ENCODE assay signal across 11 mouse cellular contexts in the genomic region with DNA sequence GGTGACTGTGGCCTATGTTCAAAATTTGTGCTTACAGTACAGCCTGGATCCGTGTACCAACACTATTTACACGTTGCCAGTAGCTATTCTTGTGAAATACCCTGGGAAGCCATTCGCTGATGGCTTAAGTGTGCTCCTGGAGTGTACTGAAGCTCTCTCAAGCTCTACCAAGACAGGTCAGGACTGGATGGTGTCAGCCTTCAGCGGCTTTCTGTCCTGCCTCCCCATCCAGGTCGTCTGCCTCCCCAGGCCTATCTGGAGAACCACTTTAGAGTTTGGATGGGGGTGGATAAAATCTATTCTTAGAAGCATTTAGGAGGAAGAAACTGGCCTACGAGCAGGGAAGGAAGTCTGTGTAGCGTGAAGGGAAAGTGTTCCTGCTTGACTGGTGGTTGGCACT. TPM values are rescaled to one million over a fixed set of nuclear protein-coding genes. Genes with fewer than 3 reads are reported as not detected.
A peak's percentile ranks its signal among the peaks of the same experiment; 100 is the strongest.
DNase-seq lines count a peak whose midpoint lies in the region; ATAC-seq and TF ChIP-seq lines count a peak whose summit lies in the region.
"Had no signal": no experiment of that assay in that cellular context is flagged by ENCODE, and none has a peak within 500 bp of the region (broad histone marks: within the 10 kb centered on the region; RNA-seq: fewer than 3 reads in every experiment).

No protein-coding gene starts in this region.

- TF ChIP-seq POLR2A in MEL (IDR thresholded peaks at IDR 0.05; ENCODE audit: control insufficient read depth in 1 of 2, insufficient read depth in 1 of 2, low read depth in 1 of 2, low read length in 2 of 2, poor library complexity in 1 of 2), result no peak
- TF ChIP-seq POLR2A in lung, adult 2 months (IDR thresholded peaks at IDR 0.05; ENCODE audit: borderline replicate concordance, extremely low read depth, low read depth, low read length), result no peak

- DNase-seq in heart, adult 9 months (ENCODE audit: low spot score in 2 of 2), result peak; percentile 42 to 62
- no peak for DNase-seq in heart, postnatal 4 days
- DNase-seq in MEL (ENCODE audit: low read depth, low spot score), result no peak
- DNase-seq in lung, adult 2 months, result peak; percentile 49
- no peak for DNase-seq in c-Kit-positive CD71-positive TER-119-positive erythroid progenitor cells, embryonic 14.5 days (ENCODE audit: low spot score)
- no peak for DNase-seq in adrenal gland, postnatal 36 days
- no peak for DNase-seq in left cerebral cortex, adult 9 months (ENCODE audit: low spot score in 2 of 2)
- DNase-seq: thymus, postnatal 25 days had no signal

- no peaks in the 10 kb centered on the region for H3K27me3 ChIP-seq in MEL (ENCODE audit: control insufficient read depth in 1 of 2, insufficient read depth in 2 of 2, low read length in 2 of 2)
- peaks cover 72% of the 10 kb centered on the region for H3K27me3 ChIP-seq in heart, embryonic 13.5 days (replicated peaks)
- H3K27me3 ChIP-seq: CH12.LX had no signal

- no peak overlapping the region for H3K4me3 ChIP-seq in MEL (ENCODE audit: control insufficient read depth in 1 of 2, insufficient read depth in 1 of 2, low read depth in 2 of 2, low read length in 2 of 2)
- H3K4me3 ChIP-seq in heart, embryonic 13.5 days, result peak overlapping the region; percentile 59; the same call in 1 of the 2 replicates
- no peak overlapping the region for H3K4me3 ChIP-seq in lung, adult 2 months (replicated peaks; ENCODE audit: extremely low read depth, low read depth, low read length)

- H3K79me2 ChIP-seq in MEL (ENCODE audit: control insufficient read depth, insufficient read depth, low read length, poor library complexity), result no peaks in the 10 kb centered on the region

- peaks cover 6 to 27% of the 10 kb centered on the region in 2 experiments for H3K4me1 ChIP-seq in MEL (ENCODE audit: control insufficient read depth in 1 of 2, insufficient read depth in 2 of 2, low read length in 2 of 2)
- peaks cover 46% of the 10 kb centered on the region for H3K4me1 ChIP-seq in heart, embryonic 13.5 days
- peaks cover 11% of the 10 kb centered on the region; the same call in 1 of the 2 replicates for H3K4me1 ChIP-seq in lung, adult 2 months (ENCODE audit: control insufficient read depth, insufficient read depth, low read length)

- peak overlapping the region; percentile 49 for H3K27ac ChIP-seq in MEL (ENCODE audit: control insufficient read depth, low read depth, low read length)
- peak overlapping the region; percentile 54 for H3K27ac ChIP-seq in heart, embryonic 13.5 days (replicated peaks)

- no peak for TF ChIP-seq CTCF in MEL (IDR thresholded peaks at IDR 0.05 in 2 of 3, conservative IDR thresholded peaks at IDR 0.05 in 1 of 3; ENCODE audit: control insufficient read depth in 1 of 3, insufficient read depth in 1 of 3, low read depth in 2 of 3, low read length in 3 of 3, poor library complexity in 1 of 3, severe bottlenecking in 1 of 3)
- no peak for TF ChIP-seq CTCF in lung, adult 2 months (IDR thresholded peaks at IDR 0.05; ENCODE audit: insufficient read depth, low read length)

- H3K36me3 ChIP-seq in MEL (ENCODE audit: control insufficient read depth in 1 of 2, insufficient read depth in 2 of 2, low read length in 2 of 2), result peaks cover 0 to 4% of the 10 kb centered on the region in 2 experiments; a peak in 2 of 4 replicates
- no peaks in the 10 kb centered on the region for H3K36me3 ChIP-seq in heart, embryonic 13.5 days

- peak overlapping the region; percentile 92 for H3K4me2 ChIP-seq in heart, embryonic 13.5 days

- WGBS in heart, embryonic 13.5 days, result 18% methylated on average over 7 of the region's 7 CpGs
- 28% methylated on average over 7 of the region's 7 CpGs for WGBS in lung, adult 2 months

- peak overlapping the region; percentile 38 for H3K9ac ChIP-seq in MEL (ENCODE audit: control insufficient read depth, low read depth, low read length, poor library complexity, severe bottlenecking)
- peak overlapping the region; percentile 84 for H3K9ac ChIP-seq in heart, embryonic 13.5 days

- TF ChIP-seq EP300 in MEL (IDR thresholded peaks at IDR 0.05; ENCODE audit: low read depth in 1 of 2, low read length in 2 of 2), result no peak

- no peaks in the 10 kb centered on the region for H3K9me3 ChIP-seq in MEL (replicated peaks; ENCODE audit: insufficient read depth, low read length)
- H3K9me3 ChIP-seq in heart, embryonic 13.5 days, result no peaks in the 10 kb centered on the region

- TF ChIP-seq RAD21 in MEL (IDR thresholded peaks at IDR 0.05; ENCODE audit: low read depth, low read length), result no peak

- no peak for ATAC-seq in heart, embryonic 13.5 days (ENCODE audit: extremely low read depth, insufficient number of reproducible peaks, low FRiP score, low TSS enrichment)

TF ChIP-seq in MEL, 35 proteins besides CTCF, POLR2A, EP300 and RAD21:
- TF ChIP-seq CHD2 (IDR thresholded peaks at IDR 0.05; ENCODE audit: low read length), result no peak
- TF ChIP-seq E2F4 (IDR thresholded peaks at IDR 0.05; ENCODE audit: borderline replicate concordance, low read depth, low read length), result no peak
- no peak for TF ChIP-seq HCFC1 (IDR thresholded peaks at IDR 0.05; ENCODE audit: low read depth, low read length)
- no peak for TF ChIP-seq ELF1 (IDR thresholded peaks at IDR 0.05; ENCODE audit: low read depth, low read length)
- no peak for TF ChIP-seq ZMIZ1 (IDR thresholded peaks at IDR 0.05; ENCODE audit: low read depth, low read length)
- TF ChIP-seq USF1 (IDR thresholded peaks at IDR 0.05; ENCODE audit: low read depth, low read length), result no peak
- no peak for TF ChIP-seq MAX (IDR thresholded peaks at IDR 0.05; ENCODE audit: low read length)
- TF ChIP-seq MYC (IDR thresholded peaks at IDR 0.05; ENCODE audit: low read depth, low read length), result no peak
- no peak for TF ChIP-seq UBTF (IDR thresholded peaks at IDR 0.05; ENCODE audit: borderline replicate concordance, insufficient read depth, low read depth, low read length)
- TF ChIP-seq ETS1 (IDR thresholded peaks at IDR 0.05; ENCODE audit: low read depth, low read length), result no peak
- no peak for TF ChIP-seq MAZ (IDR thresholded peaks at IDR 0.05; ENCODE audit: low read depth, low read length)
- no peak for TF ChIP-seq KAT2A (conservative IDR thresholded peaks at IDR 0.05; ENCODE audit: low read depth, low read length)

RNA-seq across cellular contexts. Expression of gene Ltb4r2, which starts 1.9 kb away (rescaled TPM):
- total RNA-seq in heart, postnatal 4 days (2021), result under 1 TPM; 0.11 to 0.26 TPM
- 0.19 and 0.59 TPM in 2 replicates for total RNA-seq in MEL (2012; rRNA removed)
- polyA plus RNA-seq in MEL (2012; ENCODE audit: insufficient read depth in 1 of 2, insufficient read length in 2 of 2, low read depth in 1 of 2, low replicate concordance in 2 of 2, missing spikeins in 1 of 2), result under 1 TPM in 1 of 2 experiments, not detected in 1; 0.52 TPM
- polyA plus RNA-seq in heart, embryonic 13.5 days (2015; fragmentation: Nextera tagmentation; extraction: Ambion mirVana), result 0.25 and 0.27 TPM in 2 replicates
- polyA plus RNA-seq in lung, adult 2 months (2012; rRNA removed), result 1.1 and 2.6 TPM in 2 replicates
- not detected for total RNA-seq in adrenal gland, postnatal 36 days (2021)

RNA-seq across cellular contexts. Expression of gene Ltb4r1, which starts 2.6 kb away (rescaled TPM):
- total RNA-seq in heart, postnatal 4 days (2021), result under 1 TPM; 0.50 TPM
- total RNA-seq in MEL (2012; rRNA removed), result 0.35 and 0.65 TPM in 2 replicates
- 1 to 10 TPM in 1 of 2 experiments, not detected in 1; 1.5 TPM for polyA plus RNA-seq in MEL (2012; ENCODE audit: insufficient read depth in 1 of 2, insufficient read length in 2 of 2, low read depth in 1 of 2, low replicate concordance in 2 of 2, missing spikeins in 1 of 2)
- 0.48 and 0.71 TPM in 2 replicates for polyA plus RNA-seq in heart, embryonic 13.5 days (2015; fragmentation: Nextera tagmentation; extraction: Ambion mirVana)
- polyA plus RNA-seq in lung, adult 2 months (2012; rRNA removed), result 6.5 and 7.1 TPM in 2 replicates
- total RNA-seq in adrenal gland, postnatal 36 days (2021), result under 1 TPM; 0.66 to 0.79 TPM

RNA-seq across cellular contexts. Expression of gene Cideb, which starts 4.9 kb away (rescaled TPM):
- 1 to 10 TPM; 1.2 to 2.2 TPM for total RNA-seq in heart, postnatal 4 days (2021)
- total RNA-seq in MEL (2012; rRNA removed), result 1.7 and 2.4 TPM in 2 replicates
- polyA plus RNA-seq in MEL (2012; ENCODE audit: insufficient read depth in 1 of 2, insufficient read length in 2 of 2, low read depth in 1 of 2, low replicate concordance in 2 of 2, missing spikeins in 1 of 2), result under 1 TPM in 1 of 2 experiments, not detected in 1; 0.53 TPM
- 1.2 and 2.1 TPM in 2 replicates for polyA plus RNA-seq in heart, embryonic 13.5 days (2015; fragmentation: Nextera tagmentation; extraction: Ambion mirVana)
- polyA plus RNA-seq in lung, adult 2 months (2012; rRNA removed), result 3.8 and 4.0 TPM in 2 replicates
- total RNA-seq in adrenal gland, postnatal 36 days (2021), result 1 to 10 TPM in 1 of 2 experiments, under 1 TPM in 1; 0.93 to 1.3 TPM
- total RNA-seq: neutrophil, adult 5-6 weeks had no signal

RNA-seq across cellular contexts. Expression of gene Nop9, which starts 17.7 kb away (rescaled TPM):
- total RNA-seq in heart, postnatal 4 days (2021), result 10 to 100 TPM; 17.8 to 18.3 TPM
- total RNA-seq in MEL (2012; rRNA removed), result 46.1 and 47.8 TPM in 2 replicates
- 100 to 1,000 TPM in 1 of 2 experiments, not detected in 1; 112 TPM for polyA plus RNA-seq in MEL (2012; ENCODE audit: insufficient read depth in 1 of 2, insufficient read length in 2 of 2, low read depth in 1 of 2, low replicate concordance in 2 of 2, missing spikeins in 1 of 2)
- 22.8 and 23.9 TPM in 2 replicates for polyA plus RNA-seq in heart, embryonic 13.5 days (2015; fragmentation: Nextera tagmentation; extraction: Ambion mirVana)
- polyA plus RNA-seq in lung, adult 2 months (2012; rRNA removed), result 12.7 and 16.8 TPM in 2 replicates
- total RNA-seq in adrenal gland, postnatal 36 days (2021), result 10 to 100 TPM; 17.3 to 20.7 TPM

RNA-seq across cellular contexts. Expression of gene Dhrs1, which starts 17.7 kb away (rescaled TPM):
- 10 to 100 TPM; 46.0 to 51.4 TPM for total RNA-seq in heart, postnatal 4 days (2021)
- total RNA-seq in MEL (2012; rRNA removed), result 20.0 and 21.7 TPM in 2 replicates
- polyA plus RNA-seq in MEL (2012; ENCODE audit: insufficient read depth in 1 of 2, insufficient read length in 2 of 2, low read depth in 1 of 2, low replicate concordance in 2 of 2, missing spikeins in 1 of 2), result 10 to 100 TPM in 1 of 2 experiments, not detected in 1; 48.8 TPM
- 54.8 and 66.9 TPM in 2 replicates for polyA plus RNA-seq in heart, embryonic 13.5 days (2015; fragmentation: Nextera tagmentation; extraction: Ambion mirVana)
- polyA plus RNA-seq in lung, adult 2 months (2012; rRNA removed), result 69.2 and 89.0 TPM in 2 replicates
- total RNA-seq in adrenal gland, postnatal 36 days (2021), result 10 to 100 TPM; 72.7 to 73.2 TPM

Comparison
In these comparisons a context has a peak if more than half of its experiments do, and no peak if none do; other contexts are left out.
1. DNase-seq: peak in heart, adult 9 months (2 of 2) and lung, adult 2 months (single experiment); none in heart, postnatal 4 days (single experiment), MEL (single experiment), c-Kit-positive CD71-positive TER-119-positive erythroid progenitor cells, embryonic 14.5 days (single experiment), adrenal gland, postnatal 36 days (0 of 2) and left cerebral cortex, adult 9 months (0 of 2).